Mouse (Mus musculus) duodenum, adult 2 months (tissue): Measurements from ENCODE around the gene Ube2j1. TPM values are rescaled to one million over a fixed set of nuclear protein-coding genes. Genes with fewer than 3 reads are reported as not detected.

Source experiments
- polyA plus RNA-seq: library from polyadenylated mRNA; depleted of rRNA; stranded (reverse); fragments of >200 nt; gene quantifications from 2 replicates; pipeline ENCODE4 v1.2.3, GENCODE M21; 2012; ENCODE audit warnings: low replicate concordance; rRNA removed

The Ube2j1 gene
- polyA plus RNA-seq: 10.7 and 10.9 TPM in 2 replicates

GRCm38 (mm10) chr4:33031195-33031960, at the start of gene Ube2j1:
Gene Ube2j1 (plus strand): TSS chr4:33031416.

GRCm38 (mm10) chr4:32982716-32983175, 48.5 kb upstream of the Ube2j1 start, which contains the start of gene Rragd:
Gene Rragd (plus strand): TSS chr4:32983037.

DNA sequence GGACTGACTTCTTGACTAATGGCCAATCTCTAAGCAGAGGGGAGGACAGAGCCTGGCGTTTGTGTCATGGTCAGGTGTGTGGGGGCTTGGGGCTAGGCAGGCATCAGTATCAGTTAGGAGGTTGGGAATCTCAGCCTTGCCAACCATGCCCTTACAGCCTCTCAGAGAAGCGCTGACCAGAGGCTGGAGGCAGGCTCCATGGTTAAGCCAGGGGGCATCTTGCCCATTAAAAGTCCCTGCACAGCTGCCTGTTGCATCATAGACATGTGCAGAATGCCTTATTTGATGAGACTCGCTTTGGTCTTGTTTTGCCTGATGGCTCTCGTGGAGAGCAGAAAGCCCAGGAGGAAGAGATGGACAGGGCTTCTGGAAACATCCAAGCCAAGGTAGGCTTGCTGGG, 31.8 kb downstream of the Ube2j1 start, which contains the start of gene Gabrr2:
Gene Gabrr2 (plus strand): TSS at position 19 of the 400 bp plus-strand sequence.

Other genes with a start within 250 kb of the Ube2j1 start
- gene Lyrm2, start 231.2 kb upstream of the Ube2j1 start, polyA plus RNA-seq: 1.6 and 3.1 TPM in 2 replicates
- 0.13 and 0.34 TPM in 2 replicates for gene Ankrd6, start 80.6 kb upstream of the Ube2j1 start, polyA plus RNA-seq
- 7.3 and 13.6 TPM in 2 replicates for gene Rragd, start 48.4 kb upstream of the Ube2j1 start, polyA plus RNA-seq
- 0.53 and 0.95 TPM in 2 replicates for gene Gabrr2, start 31.6 kb downstream of the Ube2j1 start, polyA plus RNA-seq
- gene Gabrr1, start 101.1 kb downstream of the Ube2j1 start, polyA plus RNA-seq: not detected in 2 replicates
- 5.9 and 7.7 TPM in 2 replicates for gene Pm20d2, start 158.3 kb downstream of the Ube2j1 start, polyA plus RNA-seq
- gene Srsf12, start 177.6 kb downstream of the Ube2j1 start, polyA plus RNA-seq: not detected in 2 replicates